Mouse (Mus musculus) olfactory bulb, adult 2 months (tissue): ENCODE measurements around the gene Cast. TPM values are rescaled to one million over a fixed set of nuclear protein-coding genes. Genes with fewer than 3 reads are reported as not detected.

Source experiments
- H3K27ac ChIP-seq: fragments of 200-500 bp; 2 replicates; pipeline ENCODE4 v1.5.1; 2012; ENCODE audit warnings: low read depth, low read length; ENCODE audit not compliant: insufficient read depth
- H3K4me1 ChIP-seq: fragments of 200-500 bp; 2 replicates; pipeline ENCODE4 v1.6.1; 2012; ENCODE audit warnings: low read length; ENCODE audit not compliant: control insufficient read depth, insufficient read depth
- H3K4me3 ChIP-seq: fragments of 200-500 bp; 2 replicates; pipeline ENCODE4 v1.5.1; 2012; ENCODE audit warnings: mild to moderate bottlenecking, low read depth, low read length, moderate library complexity; ENCODE audit not compliant: insufficient read depth
- CTCF ChIP-seq: fragments of 200-500 bp; IDR thresholded peaks from 2 replicates; pipeline ENCODE4 v1.5.1; 2012; ENCODE audit warnings: low read depth, mild to moderate bottlenecking, low read length, moderate library complexity; ENCODE audit not compliant: insufficient read depth
- POLR2A ChIP-seq: fragments of 200-500 bp; IDR thresholded peaks from 2 replicates; pipeline ENCODE4 v1.6.1; 2012; ENCODE audit warnings: mild to moderate bottlenecking, low read depth, low read length, moderate library complexity; ENCODE audit not compliant: insufficient read depth
- WGBS: fragments of 180-500 bp; shearing (Covaris S2); methylation state at CpG from one replicate; pipeline ENCODE4 v1.1.7; 2018; 5-methylcytosine and 5-hydroxymethylcytosine counted together
- polyA plus RNA-seq: library from polyadenylated mRNA; stranded (reverse); fragments of >200 nt; gene quantifications from 2 replicates; pipeline ENCODE4 v1.2.4, GENCODE M21; 2012; ENCODE audit warnings: low replicate concordance; ENCODE audit not compliant: missing spikeins, insufficient read depth, insufficient read length

The Cast gene
- polyA plus RNA-seq, result not detected in 2 replicates

- WGBS, result 3% methylated on average over 36 of the region's 36 CpGs
- TF ChIP-seq CTCF, result no peak
- no peak for TF ChIP-seq POLR2A
- Histone ChIP-seq H3K4me1 (peaks cover 11% of the 10 kb centered on the region), H3K27ac (no peak within 1 kb of the TSS), H3K4me3 (peak within 1 kb of the TSS; percentile 47)
Observed at GRCm38 (mm10) chr13:74808152-74808929, at the start of gene Cast. Cast (minus strand) TSS chr13:74808810.

- 4% methylated on average over 3 of the region's 3 CpGs for WGBS
- no peak overlapping the region for H3K4me3 ChIP-seq
- no peaks in the 10 kb centered on the region for H3K4me1 ChIP-seq
- no peak for TF ChIP-seq POLR2A
- peak; percentile 42 for TF ChIP-seq CTCF
- no peak overlapping the region for H3K27ac ChIP-seq
Observed at GRCm38 (mm10) chr13:74854338-74855047, 45.9 kb upstream of the Cast start.

- no peak for TF ChIP-seq CTCF
- no peak for TF ChIP-seq POLR2A
- H3K27ac ChIP-seq, result no peak overlapping the region
- WGBS, result 94% methylated on average over 2 of the region's 2 CpGs
Observed at GRCm38 (mm10) chr13:74850823-74851222, 42.2 kb upstream of the Cast start.

GRCm38 (mm10) chr13:74845886-74846285 is 37.3 kb upstream of the Cast start:
- Histone ChIP-seq H3K4me1 (no peaks in the 10 kb centered on the region), H3K27ac (no peak overlapping the region), H3K4me3 (no peak overlapping the region)
- 68% methylated on average over 1 of the region's 1 CpGs for WGBS
- TF ChIP-seq POLR2A, result no peak
- no peak for TF ChIP-seq CTCF

More at GRCm38 (mm10) chr13:74850823-74851222, 42.2 kb upstream of the Cast start:
- Histone ChIP-seq H3K4me1 (no peaks in the 10 kb centered on the region), H3K4me3 (no peak overlapping the region)

GRCm38 (mm10) chr13:74834543-74834942 is 25.9 kb upstream of the Cast start:
- no peak for TF ChIP-seq POLR2A
- no peak for TF ChIP-seq CTCF
- no peak overlapping the region for H3K4me3 ChIP-seq
- H3K4me1 ChIP-seq, result no peaks in the 10 kb centered on the region
- no peak overlapping the region for H3K27ac ChIP-seq
- WGBS, result 70% methylated on average over 1 of the region's 1 CpGs

GRCm38 (mm10) chr13:74822095-74822494 is 13.5 kb upstream of the Cast start:
- TF ChIP-seq CTCF (no peak), POLR2A (no peak)
- WGBS, result 51% methylated on average over 3 of the region's 3 CpGs
- no peak overlapping the region for H3K27ac ChIP-seq
- H3K4me1 ChIP-seq, result no peaks in the 10 kb centered on the region
- H3K4me3 ChIP-seq, result no peak overlapping the region

- Histone ChIP-seq H3K4me3 (no peak overlapping the region), H3K4me1 (no peaks in the 10 kb centered on the region), H3K27ac (no peak overlapping the region)
- 98% methylated on average over 1 of the region's 1 CpGs for WGBS
- TF ChIP-seq CTCF, result no peak
- no peak for TF ChIP-seq POLR2A
Observed at GRCm38 (mm10) chr13:74815753-74816152, 7.1 kb upstream of the Cast start.

- TF ChIP-seq POLR2A (no peak), CTCF (no peak)
- H3K4me1 ChIP-seq, result peaks cover 11% of the 10 kb centered on the region
- peak overlapping the region; percentile 47 for H3K4me3 ChIP-seq
- no peak overlapping the region for H3K27ac ChIP-seq
- WGBS, result 3% methylated on average over 31 of the region's 31 CpGs
Observed at GRCm38 (mm10) chr13:74807446-74808151, 1.0 kb downstream of the Cast start.
